Mouse (Mus musculus) cerebellum, adult 2 months (tissue): ENCODE data around the gene Rsl24d1.
"Not testable (repeated sequence)": the region's sequence is repeated elsewhere in the genome, so short reads cannot be mapped to it uniquely, and the experiment has no call there.

Experiments
- CTCF ChIP-seq: fragments of 200-500 bp; IDR thresholded peaks from 2 replicates; pipeline ENCODE4 v1.5.1; 2011; ENCODE audit warnings: low read depth, mild to moderate bottlenecking, control low read depth, low read length, moderate library complexity, borderline replicate concordance; ENCODE audit not compliant: insufficient read depth
- POLR2A ChIP-seq: fragments of 200-500 bp; IDR thresholded peaks from 2 replicates; pipeline ENCODE4 v1.6.1; 2011; ENCODE audit warnings: low read length, control low read depth, borderline replicate concordance; ENCODE audit not compliant: insufficient read depth

GRCm38 (mm10) chr9:73116704-73117103 lies 3.5 kb downstream of the Rsl24d1 start:
- TF ChIP-seq CTCF, POLR2A: not testable (repeated sequence)
